Mouse (Mus musculus) adipocyte (in vitro differentiated cells): ENCODE measurements around the gene Spef1.

Source experiments
- DNase-seq: peaks from one replicate; pipeline ENCODE4 v3.0.0-alpha.2; 2016; ENCODE audit warnings: low spot score

The Spef1 gene

DNA sequence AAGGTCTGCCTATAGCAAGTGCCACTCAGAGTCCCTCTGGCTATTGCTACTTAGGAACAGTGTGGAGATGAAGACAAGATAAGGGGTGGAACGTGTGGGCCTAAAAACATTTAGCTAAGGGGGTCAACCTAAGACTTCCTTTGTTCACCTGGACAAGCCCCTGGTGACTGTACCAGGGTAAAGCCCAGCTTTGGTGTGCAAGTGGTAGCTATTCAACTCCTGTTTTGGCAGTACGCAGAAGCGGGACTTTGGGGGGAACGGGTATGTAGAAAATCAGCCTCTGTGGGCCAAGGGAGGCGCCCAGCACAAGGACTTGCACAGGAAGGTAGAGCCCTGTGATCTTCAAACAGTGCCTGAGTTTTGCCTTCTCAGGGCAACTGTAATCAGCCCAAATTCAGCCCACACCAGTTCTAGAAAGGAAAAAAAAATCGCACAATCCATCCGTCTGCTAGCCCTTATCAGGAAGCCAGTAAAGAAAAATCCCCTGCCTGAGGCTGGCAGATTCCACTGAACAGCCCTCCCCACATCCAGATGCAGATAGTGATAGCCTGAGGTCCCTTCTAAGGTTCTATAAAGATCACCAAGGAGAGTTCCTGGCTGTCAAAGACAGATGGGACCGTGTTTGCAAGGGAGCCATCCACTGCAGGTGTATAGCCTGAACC lies 18.6 kb upstream of the Spef1 start:
- DNase-seq, result no peak

DNA sequence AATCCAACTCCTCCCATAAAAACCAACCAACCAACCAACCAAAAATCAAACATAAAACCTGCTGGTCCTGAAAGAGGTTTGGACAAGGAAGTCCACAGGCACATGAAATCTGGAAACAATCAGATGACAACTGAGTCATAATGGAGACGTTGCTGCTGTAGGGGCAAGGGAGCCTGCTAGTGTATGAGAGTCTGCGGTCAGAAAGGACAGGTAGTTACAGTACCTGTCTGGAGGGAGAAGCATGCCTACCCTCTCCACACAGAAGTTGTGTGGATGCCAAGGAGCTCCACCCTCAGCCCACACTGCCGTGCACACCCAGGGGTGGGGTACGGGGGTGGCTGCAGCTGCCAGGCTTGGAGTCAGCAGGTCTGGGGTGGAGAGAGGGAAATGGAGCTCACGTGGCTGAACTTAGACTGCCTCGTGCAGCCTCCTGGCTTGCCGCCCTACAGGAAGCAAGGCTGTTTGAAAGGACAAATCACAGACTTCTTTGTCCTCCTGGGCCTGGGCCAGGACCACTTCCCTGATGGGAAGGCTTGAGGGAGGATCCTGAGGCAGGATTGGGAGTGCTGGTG lies 17.4 kb upstream of the Spef1 start:
- DNase-seq, result peak; percentile 99

GRCm38 (mm10) chr2:131203816-131204409 lies 16.8 kb upstream of the Spef1 start:
- DNase-seq, result no peak

GRCm38 (mm10) chr2:131201262-131201661 lies 14.2 kb upstream of the Spef1 start:
- peak; percentile 88 for DNase-seq

DNA sequence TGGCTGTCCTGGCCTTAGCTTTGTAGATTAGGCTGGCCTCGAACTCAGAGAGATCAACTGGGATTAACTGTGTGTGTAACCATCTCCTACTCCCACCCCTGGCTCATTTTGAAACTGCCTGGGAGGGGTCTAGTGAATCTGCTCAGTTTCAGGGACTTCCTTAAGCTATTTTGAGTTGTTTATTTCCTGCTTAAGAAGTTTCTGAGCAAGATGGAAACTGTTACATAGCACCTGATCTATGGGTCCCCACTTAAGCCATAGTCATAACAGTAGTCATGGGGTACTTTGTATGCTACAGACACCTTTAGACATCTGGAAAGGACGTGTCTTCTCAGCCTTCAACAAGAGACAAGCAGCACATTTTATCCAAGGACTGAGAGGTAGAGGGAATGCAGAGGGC lies 13.6 kb upstream of the Spef1 start:
- no peak for DNase-seq

DNA sequence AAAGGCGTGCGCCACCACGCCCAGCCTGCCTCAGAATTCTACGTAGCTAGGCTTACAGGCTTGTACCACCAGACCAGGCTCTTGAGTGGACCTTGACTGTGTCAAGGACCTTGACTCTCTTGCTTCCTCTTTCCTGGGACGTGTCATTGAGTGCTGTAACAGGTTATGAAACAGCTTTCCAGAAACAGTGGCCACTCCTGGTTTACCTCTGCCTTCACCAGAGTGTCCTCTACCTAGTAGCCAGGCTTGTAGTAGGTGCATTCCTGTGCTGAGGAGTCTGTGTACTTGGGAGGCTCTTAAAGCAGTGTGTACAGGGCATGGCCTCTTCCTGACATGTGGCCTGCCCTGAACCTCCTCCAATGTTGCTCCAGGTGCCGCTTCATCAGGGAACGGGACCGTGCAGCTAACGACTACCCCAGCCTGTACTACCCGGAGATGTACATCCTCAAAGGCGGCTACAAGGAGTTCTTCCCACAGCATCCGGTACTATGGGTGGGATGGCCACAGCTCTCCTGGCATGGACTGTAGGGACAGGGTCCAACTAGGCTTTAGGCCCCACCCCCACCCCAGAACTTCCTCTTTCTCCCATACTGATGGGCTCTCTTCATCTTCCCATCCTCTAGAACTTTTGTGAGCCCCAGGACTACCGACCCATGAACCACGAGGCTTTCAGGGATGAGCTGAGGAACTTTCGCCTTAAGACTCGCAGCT lies 9.7 kb upstream of the Spef1 start:
- no peak for DNase-seq

DNA sequence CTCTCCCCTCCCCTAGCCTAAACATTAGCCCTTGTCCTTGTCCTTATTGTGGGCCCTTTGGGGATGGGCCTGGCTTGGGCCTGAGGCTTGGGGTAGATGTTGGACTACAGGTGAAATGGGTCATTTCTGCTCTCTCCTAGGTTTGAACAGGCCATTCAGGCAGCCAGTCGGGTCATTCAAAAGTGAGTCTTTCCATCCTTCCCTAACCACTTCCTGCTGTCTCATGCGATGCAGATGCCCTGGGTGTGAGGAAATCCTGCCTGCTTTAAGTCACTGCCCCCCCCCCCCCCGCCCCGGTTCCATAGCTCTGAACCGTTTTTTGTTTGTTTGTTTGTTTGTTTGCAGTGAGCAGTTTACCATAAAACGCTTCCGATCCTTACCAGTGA lies 3.9 kb upstream of the Spef1 start:
- no peak for DNase-seq

DNA sequence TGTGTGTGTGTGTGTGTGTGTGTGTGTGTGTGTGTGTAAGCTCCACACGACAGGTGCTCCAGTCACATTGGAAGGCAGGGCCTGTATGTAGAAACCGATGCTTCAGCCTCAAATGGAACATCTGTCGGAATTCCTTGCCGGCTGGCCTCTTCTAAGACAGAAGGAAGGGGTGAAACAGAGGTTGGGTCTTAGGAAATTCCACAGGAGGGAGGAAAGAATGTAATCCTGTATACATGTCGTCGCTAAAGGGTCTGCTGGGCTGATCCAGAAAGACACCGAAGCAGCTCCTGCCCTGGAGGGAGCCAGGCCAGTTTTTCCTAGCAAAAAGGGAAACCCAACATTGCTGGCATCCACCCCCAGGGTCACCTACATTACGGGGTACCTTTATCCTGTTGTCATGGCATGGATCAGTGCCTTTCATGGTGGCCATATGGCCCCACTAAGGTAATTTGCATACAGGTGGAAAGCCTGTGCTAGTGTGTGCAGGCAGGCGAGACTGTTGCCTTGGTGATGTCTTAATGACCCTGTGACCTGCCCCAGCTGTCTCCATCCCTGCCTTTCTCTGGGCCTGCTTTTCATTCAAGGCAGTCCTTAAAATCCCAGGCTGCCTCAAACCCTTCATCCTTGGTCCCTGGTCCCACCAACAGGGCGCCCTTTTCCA lies 3.4 kb upstream of the Spef1 start:
- DNase-seq, result no peak

DNA sequence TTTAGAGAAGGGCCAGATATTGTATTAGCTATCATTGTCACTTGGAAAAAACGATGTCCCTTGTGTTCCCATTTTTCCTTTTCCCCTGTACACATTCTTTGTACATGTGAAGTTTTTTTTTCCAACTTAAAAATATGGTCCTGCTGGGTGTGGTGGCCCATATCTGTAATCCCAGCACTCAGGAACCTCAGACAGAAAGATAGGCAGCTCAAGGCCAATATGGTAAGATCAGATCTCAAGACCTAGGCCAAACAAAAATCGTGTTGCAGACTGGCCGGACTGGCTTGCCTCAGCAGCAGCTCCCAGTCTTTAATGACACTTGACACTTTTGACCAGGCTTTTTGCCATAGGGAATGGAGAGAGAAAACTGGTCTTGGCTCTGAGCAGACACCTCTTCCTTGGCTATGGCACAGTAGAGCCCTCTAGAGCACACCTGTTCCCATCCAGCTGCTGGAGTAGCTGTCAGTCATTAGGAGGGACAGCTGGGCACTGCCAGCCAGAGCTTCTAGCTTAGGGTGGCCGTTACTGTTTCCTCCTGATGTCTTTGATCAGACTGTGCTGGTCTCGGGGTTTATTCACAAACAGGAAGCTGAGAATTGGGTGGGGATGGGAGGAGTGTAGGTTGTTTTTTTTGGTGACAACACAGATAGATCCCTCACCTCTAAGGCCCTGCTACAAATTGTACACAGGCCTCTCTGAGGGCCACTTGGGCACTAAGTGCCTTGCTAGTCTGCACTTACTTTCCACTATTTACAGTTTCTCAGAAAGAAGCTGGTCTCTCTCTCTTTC lies 2.6 kb upstream of the Spef1 start:
- DNase-seq, result no peak

GRCm38 (mm10) chr2:131188311-131188710 lies 1.2 kb upstream of the Spef1 start:
- no peak for DNase-seq

GRCm38 (mm10) chr2:131187602-131187922 lies 480 bp upstream of the Spef1 start:
- DNase-seq, result no peak

- no peak for DNase-seq
Measured at GRCm38 (mm10) chr2:131186343-131186742, 739 bp downstream of the Spef1 start.

DNA sequence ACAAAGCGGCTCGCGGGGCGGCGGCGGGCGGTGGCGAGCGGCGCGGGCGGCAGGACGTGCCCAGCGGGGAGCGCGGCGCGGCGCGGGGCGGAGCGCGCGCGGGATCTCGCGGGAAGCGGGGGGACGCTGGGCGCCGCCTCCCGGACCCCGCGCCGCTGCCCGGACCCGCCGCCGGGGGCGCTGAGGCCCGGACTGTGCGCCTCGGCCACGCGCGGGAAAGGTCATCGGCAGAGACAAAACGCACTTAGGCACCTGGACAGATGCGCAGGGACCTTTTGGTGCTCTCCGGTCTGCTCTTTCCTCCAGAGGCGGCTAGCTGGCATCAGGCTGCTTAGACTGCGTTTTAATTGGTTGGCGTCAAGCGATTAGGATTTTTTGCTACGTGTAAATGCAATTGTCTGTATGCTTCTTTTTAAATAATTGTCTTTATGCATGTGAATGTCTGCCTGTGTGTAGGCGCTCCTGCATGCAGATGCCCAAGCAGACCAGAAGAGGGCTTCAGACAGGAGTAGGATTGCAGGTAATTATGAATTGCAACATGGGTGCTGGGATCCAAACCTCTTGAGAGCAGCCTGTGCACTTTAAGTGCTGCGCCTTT lies 7.0 kb downstream of the Spef1 start, which contains the start of gene Cenpb:
TSS of gene Cenpb (minus strand) at position 78 of the 598 bp plus-strand sequence.
- no peak for DNase-seq

DNA sequence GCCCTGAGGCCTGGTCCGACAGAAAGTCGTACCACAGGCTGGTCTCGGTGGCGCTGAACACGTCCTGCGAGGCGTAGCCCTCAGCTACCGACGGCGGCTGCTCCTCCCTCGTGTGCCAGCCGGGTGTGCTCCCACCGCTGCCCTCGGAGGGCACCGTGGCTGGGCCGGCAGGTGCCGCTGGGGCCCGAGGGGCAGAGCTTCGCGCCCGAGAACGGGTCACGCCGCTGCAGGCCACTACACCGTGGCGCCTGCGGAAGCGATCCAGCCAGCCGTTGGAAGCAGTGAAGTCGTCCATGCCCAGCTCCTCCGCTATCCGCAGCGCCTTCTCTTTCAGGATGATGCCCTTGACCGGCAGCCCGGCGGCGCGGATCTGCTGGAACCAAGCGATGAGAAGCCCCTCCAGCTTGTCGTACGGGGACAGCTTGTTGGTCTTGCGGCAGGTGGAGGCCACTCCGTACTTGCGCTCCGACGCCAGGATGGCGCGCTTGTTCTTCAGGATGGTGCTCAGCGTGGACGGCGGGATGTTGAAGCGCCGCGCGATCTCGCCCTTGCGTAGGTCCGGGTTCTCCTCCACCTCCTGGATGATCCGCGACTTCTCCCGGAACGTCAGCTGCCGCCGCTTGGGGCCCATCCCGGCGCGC lies 7.7 kb downstream of the Spef1 start:
- no peak for DNase-seq

- no peak for DNase-seq
Measured at GRCm38 (mm10) chr2:131178828-131179245, 8.2 kb downstream of the Spef1 start.

DNA sequence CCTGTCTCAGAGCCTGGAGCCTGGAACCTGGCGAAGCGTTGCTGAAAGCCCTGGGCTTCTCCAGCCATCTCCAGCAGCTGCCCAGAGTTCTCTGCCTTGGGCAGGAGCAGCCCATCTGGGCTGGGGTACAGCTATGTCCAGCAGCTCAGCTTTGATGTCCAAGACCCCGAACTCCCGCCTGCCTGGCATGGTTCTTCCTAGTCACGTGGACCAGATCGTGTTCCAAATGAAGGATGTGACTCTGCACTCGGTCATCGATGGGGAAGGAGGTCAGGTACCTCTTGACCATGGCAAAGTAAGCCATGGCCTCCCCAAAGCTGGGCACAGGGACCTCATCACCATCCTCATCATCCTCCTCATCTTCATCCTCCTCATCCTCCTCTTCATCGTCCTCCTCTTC lies 9.2 kb downstream of the Spef1 start:
- DNase-seq, result no peak

DNA sequence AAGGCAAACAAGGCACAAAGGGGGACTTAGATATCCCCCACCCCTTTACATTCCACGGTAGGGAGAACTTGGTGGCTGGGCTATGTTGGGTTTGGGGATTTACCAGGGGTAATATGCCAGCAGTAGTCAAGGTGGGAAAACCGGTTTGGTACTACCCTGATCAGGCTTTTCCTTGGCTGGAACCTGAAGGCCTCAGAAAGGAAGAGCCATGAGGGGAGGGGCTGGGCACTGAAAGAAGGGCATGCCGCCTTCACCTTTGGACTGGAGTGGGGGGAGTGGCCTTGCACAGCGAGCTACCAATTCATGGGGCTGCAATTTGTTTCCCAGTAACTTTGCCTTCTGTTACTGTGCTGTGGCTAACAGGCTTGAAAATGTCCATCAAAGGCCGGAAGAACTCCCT lies 10.6 kb downstream of the Spef1 start:
- peak; percentile 65 for DNase-seq

DNA sequence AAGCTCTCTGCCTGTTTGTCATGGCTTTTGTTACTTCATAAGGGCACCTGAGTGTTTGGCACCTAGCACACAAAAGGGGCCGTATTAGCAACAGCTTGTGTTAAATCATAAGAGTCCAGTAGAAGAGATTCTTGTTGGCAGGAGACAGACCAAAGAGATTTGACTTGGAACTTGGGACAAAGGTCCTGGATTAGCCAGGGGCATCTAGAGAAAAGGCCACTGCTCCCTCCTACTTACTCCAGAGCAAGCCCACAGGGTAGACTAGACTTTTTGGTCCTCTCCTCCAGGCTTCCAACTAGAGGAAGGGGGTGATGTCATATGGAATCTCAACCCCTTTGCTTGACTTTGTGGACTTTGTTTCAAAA lies 11.2 kb downstream of the Spef1 start:
- DNase-seq, result peak; percentile 54

GRCm38 (mm10) chr2:131175286-131175944 lies 11.7 kb downstream of the Spef1 start:
- no peak for DNase-seq

- DNase-seq, result peak; percentile 86
Measured at GRCm38 (mm10) chr2:131174700-131175099, 12.4 kb downstream of the Spef1 start.
